Mouse (Mus musculus) spleen, adult 2 months (tissue): ENCODE results near the gene Gm10134.
A peak's percentile ranks its signal among the peaks of the same experiment; 100 is the strongest.

Experiments used
- CTCF ChIP-seq: fragments of 200-500 bp; IDR thresholded peaks from 2 replicates; pipeline ENCODE4 v1.5.1; 2011; ENCODE audit warnings: mild to moderate bottlenecking, inconsistent platforms; ENCODE audit not compliant: insufficient read depth, insufficient read length, insufficient replicate concordance; ENCODE audit errors: extremely low read depth
- POLR2A ChIP-seq: fragments of 200-500 bp; IDR thresholded peaks from 2 replicates; pipeline ENCODE4 v1.6.1; 2011; ENCODE audit warnings: low read depth, low read length, inconsistent platforms

GRCm38 (mm10) chr2:28547237-28548172, 41.6 kb downstream of the Gm10134 start:
- no peak for TF ChIP-seq POLR2A
- peak; percentile 96; the same call in 1 of the 2 replicates for TF ChIP-seq CTCF
